Mouse (Mus musculus) forebrain, embryonic 16.5 days (tissue): Measurements from ENCODE around the gene Aph1c. TPM values are rescaled to one million over a fixed set of nuclear protein-coding genes. Genes with fewer than 3 reads are reported as not detected.
"Not testable (repeated sequence)": the region's sequence is repeated elsewhere in the genome, so short reads cannot be mapped to it uniquely, and the experiment has no call there.

Experiments
- ATAC-seq: fragments of 200-750 bp; cut with Nextera tagmentation; 2 replicates; pipeline ENCODE4 v1.8.0; 2017; ENCODE audit warnings: mild to moderate bottlenecking, moderate library complexity
- H3K27ac ChIP-seq: fragments of 300-500 bp; sonication (generic); 2 replicates; pipeline ENCODE4 v1.5.1; 2014; ENCODE audit warnings: low read length, control low read depth
- H3K27me3 ChIP-seq: fragments of 300-500 bp; sonication (generic); replicated peaks from 2 replicates; pipeline ENCODE4 v1.6.1; 2014; ENCODE audit warnings: low read length; ENCODE audit not compliant: control insufficient read depth, insufficient read depth
- H3K36me3 ChIP-seq: fragments of 300-500 bp; sonication (generic); 2 replicates; pipeline ENCODE4 v1.6.1; 2014; ENCODE audit not compliant: control insufficient read depth, insufficient read depth
- H3K4me1 ChIP-seq: fragments of 300-500 bp; sonication (generic); replicated peaks from 2 replicates; pipeline ENCODE4 v1.6.1; 2014; ENCODE audit warnings: low read length; ENCODE audit not compliant: control insufficient read depth, insufficient read depth
- H3K4me2 ChIP-seq: fragments of 300-500 bp; sonication (generic); 2 replicates; pipeline ENCODE4 v1.6.1; 2014; ENCODE audit warnings: mild to moderate bottlenecking, low read length, control low read depth
- H3K4me3 ChIP-seq: fragments of 300-500 bp; sonication (generic); replicated peaks from 2 replicates; pipeline ENCODE4 v1.5.1; 2014; ENCODE audit warnings: mild to moderate bottlenecking, low read length, control low read depth
- H3K9ac ChIP-seq: fragments of 300-500 bp; sonication (generic); replicated peaks from 2 replicates; pipeline ENCODE4 v1.6.1; 2014; ENCODE audit warnings: low read depth, low read length, control low read depth
- H3K9me3 ChIP-seq: fragments of 300-500 bp; sonication (generic); 2 replicates; pipeline ENCODE4 v1.6.1; 2016; ENCODE audit warnings: low read length; ENCODE audit not compliant: control insufficient read depth
- WGBS: fragments of 180-500 bp; shearing (Covaris S2); extraction: QIAGEN DNeasy Blood & Tissue Kit; methylation state at CpG from one replicate; pipeline ENCODE4 v1.1.7; 2014; 5-methylcytosine and 5-hydroxymethylcytosine counted together
- polyA plus RNA-seq: library from polyadenylated mRNA; unstranded; fragments of >200 nt; fragmentation: Nextera tagmentation; extraction: Ambion mirVana; gene quantifications from 2 replicates; pipeline ENCODE4 v1.2.1, GENCODE M21; 2015

Aph1c gene
- polyA plus RNA-seq, 1 experiment from 2014 or later = 3.1 TPM

GRCm38 (mm10) chr9:66805951-66806350 lies 28.6 kb downstream of the Aph1c start:
- H3K9me3 ChIP-seq, ATAC-seq, H3K27me3 ChIP-seq, H3K36me3 ChIP-seq, H3K4me1 ChIP-seq, H3K27ac ChIP-seq: not testable (repeated sequence)
- 1% methylated on average over 23 of the region's 37 CpGs for WGBS
- H3K4me2 ChIP-seq = peak overlapping the region; percentile 49
- H3K4me3 ChIP-seq = peak overlapping the region; percentile 34
- H3K9ac ChIP-seq = peak overlapping the region; percentile 44; the same call in 1 of the 2 replicates

GRCm38 (mm10) chr9:66801947-66802346 lies 32.6 kb downstream of the Aph1c start:
- H3K9ac ChIP-seq = no peak overlapping the region
- H3K9me3 ChIP-seq = no peaks in the 10 kb centered on the region
- H3K36me3 ChIP-seq = no peaks in the 10 kb centered on the region
- no peak for ATAC-seq
- 0 out of 2 replicates have a peak, but pooled peaks cover 2% of the 10 kb centered on the region for H3K27me3 ChIP-seq
- no peaks in the 10 kb centered on the region for H3K4me1 ChIP-seq
- WGBS = 52% methylated on average over 12 of the region's 12 CpGs
- H3K4me2 ChIP-seq = no peak overlapping the region
- H3K27ac ChIP-seq = no peak overlapping the region
- H3K4me3 ChIP-seq = no peak overlapping the region

DNA sequence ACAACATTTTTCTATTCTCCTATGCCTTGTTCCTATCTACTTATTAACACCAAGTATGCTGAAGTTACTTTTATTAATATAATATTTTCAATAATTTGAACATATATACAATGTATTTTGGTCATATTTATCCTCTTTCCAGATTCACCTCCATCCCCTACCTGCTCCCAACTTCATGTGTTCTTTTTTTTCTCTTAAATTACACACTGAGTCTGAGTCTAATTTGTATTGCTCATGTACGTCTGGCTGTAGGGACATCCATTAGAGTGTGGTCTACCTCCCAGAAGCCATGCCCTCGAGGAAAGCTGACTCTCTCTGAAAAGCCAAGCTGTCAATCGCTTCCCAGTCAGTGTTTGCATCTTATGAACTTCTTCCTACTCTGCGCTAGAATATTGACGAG lies 37.8 kb downstream of the Aph1c start, which contains the start of gene Gm10647:
TSS of gene Gm10647 (plus strand) at position 301 of the 400 bp plus-strand sequence.
- no peak for ATAC-seq
- peak within 1 kb of the TSS; percentile 70 for H3K4me2 ChIP-seq
- no peaks in the 10 kb centered on the region for H3K27me3 ChIP-seq
- WGBS = 77% methylated on average over 5 of the region's 5 CpGs
- H3K4me1 ChIP-seq = peaks cover 17% of the 10 kb centered on the region
- H3K4me3 ChIP-seq = peak within 1 kb of the TSS; percentile 71
- H3K36me3 ChIP-seq = no peaks in the 10 kb centered on the region
- H3K27ac ChIP-seq = no peak within 1 kb of the TSS; the same call in 1 of the 2 replicates
- H3K9me3 ChIP-seq = no peaks in the 10 kb centered on the region
- H3K9ac ChIP-seq = peak within 1 kb of the TSS; percentile 92

DNA sequence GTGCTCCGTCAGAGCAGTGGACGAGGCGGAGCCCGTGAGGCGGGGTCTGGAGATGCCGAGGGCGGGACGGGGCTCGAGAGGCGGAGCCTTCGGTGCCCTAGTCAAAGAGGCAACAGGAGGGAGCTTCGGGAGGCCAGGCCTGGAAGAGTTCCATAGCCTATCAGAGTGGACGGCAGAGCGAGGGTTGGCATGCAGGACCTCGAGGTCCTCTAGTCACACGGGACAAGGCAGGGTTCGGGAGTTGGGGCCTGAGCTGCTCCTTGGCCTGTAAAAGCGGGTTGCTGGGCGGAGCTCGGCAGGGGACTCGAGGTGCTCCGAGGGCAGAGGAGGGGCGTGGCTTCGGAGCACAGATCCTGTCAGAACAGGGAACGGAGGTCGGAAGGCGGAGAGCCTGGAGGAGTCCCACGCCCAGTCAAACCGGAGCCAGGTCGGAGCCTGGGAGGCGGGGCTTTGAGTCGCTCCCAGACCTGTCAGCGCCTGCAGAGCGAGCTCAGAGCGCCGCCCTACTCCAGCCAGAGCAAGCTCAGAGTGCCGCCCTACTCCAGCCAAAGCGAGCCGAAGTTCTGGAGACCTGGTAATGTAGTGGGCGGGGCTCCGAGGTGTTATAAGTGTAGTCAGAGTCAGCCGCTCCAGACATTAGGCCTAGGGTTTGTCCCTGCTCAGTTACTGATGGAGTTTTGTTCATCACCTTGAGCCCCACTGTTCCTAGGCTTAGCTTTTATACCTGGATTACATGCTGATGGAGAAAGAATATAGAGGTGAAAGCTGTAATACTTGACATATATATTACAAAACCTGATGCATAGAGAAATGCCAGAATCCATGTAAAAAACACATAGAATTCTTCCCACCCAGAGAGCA lies 38.8 kb downstream of the Aph1c start, which contains the start of gene Aph1b:
TSS of gene Aph1b (minus strand) at position 27 of the 861 bp plus-strand sequence.
- ATAC-seq = peak; percentile 98
- H3K27me3 ChIP-seq = no peaks in the 10 kb centered on the region
- H3K9me3 ChIP-seq = no peaks in the 10 kb centered on the region
- H3K27ac ChIP-seq = peak within 1 kb of the TSS; percentile 88
- peak within 1 kb of the TSS; percentile 70 for H3K4me2 ChIP-seq
- H3K9ac ChIP-seq = peak within 1 kb of the TSS; percentile 92
- H3K4me1 ChIP-seq = peaks cover 17% of the 10 kb centered on the region
- H3K4me3 ChIP-seq = peak within 1 kb of the TSS; percentile 71
- under 1% methylated on average over 42 of the region's 42 CpGs for WGBS
- H3K36me3 ChIP-seq = no peaks in the 10 kb centered on the region

DNA sequence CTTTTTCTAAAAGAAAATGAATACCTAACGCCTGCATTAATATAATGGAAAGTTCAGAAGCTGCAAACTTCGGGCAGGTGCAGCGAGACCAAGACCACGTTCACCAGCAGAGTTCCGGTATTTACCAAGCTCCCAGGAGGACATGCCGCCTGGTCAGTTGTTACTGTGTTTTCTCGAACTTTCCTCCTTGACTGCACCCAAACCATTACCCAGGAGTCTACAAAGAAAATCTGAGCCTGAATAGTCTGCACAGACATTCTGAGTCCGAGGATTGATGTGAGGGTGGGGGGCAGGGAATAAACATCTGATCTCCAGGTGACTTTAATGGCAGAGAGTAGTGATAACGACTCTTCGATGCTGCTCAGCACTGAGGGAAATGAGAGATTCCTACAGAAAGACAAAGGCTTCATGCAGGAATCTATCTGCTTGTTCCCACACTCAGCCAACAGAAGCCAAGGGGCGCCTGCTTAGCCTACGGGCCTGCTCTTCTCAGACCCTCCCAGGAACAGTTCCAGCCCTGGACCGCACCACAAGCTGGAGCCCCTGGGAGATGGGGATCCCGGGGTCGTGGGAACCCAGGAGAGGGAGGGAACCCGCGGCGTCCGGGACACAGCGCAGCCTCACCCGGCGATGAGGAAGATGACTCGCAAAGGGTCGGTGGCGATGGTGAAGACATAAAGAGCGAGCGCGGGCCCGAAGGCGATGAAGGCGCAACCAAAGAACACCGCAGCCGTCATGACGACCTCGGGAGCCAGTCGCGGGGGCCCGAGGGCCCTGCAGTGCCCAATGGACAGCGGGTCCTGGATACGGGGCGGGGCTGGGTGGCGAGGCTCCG lies 39.7 kb downstream of the Aph1c start:
- Histone ChIP-seq H3K27ac (peak overlapping the region; percentile 88), H3K9me3 (no peaks in the 10 kb centered on the region), H3K36me3 (no peaks in the 10 kb centered on the region; the same call in 1 of the 2 replicates), H3K27me3 (no peaks in the 10 kb centered on the region), H3K4me3 (peak overlapping the region; percentile 71), H3K4me2 (peak overlapping the region; percentile 70), H3K4me1 (peaks cover 17% of the 10 kb centered on the region), H3K9ac (peak overlapping the region; percentile 92)
- WGBS = 1% methylated on average over 42 of the region's 43 CpGs
- peak; percentile 53 for ATAC-seq

GRCm38 (mm10) chr9:66787821-66788220 lies 46.7 kb downstream of the Aph1c start:
- 6% methylated on average over 2 of the region's 2 CpGs for WGBS
- Histone ChIP-seq H3K9me3 (no peaks in the 10 kb centered on the region), H3K27ac (no peak overlapping the region), H3K27me3 (no peaks in the 10 kb centered on the region), H3K36me3 (peaks cover 2% of the 10 kb centered on the region; the same call in 1 of the 2 replicates), H3K4me3 (no peak overlapping the region), H3K4me1 (peaks cover under 1% of the 10 kb centered on the region; the same call in 1 of the 2 replicates), H3K9ac (no peak overlapping the region), H3K4me2 (no peak overlapping the region)
- 0 out of 2 replicates have a peak, but pooled peaks have one; percentile 28 for ATAC-seq

DNA sequence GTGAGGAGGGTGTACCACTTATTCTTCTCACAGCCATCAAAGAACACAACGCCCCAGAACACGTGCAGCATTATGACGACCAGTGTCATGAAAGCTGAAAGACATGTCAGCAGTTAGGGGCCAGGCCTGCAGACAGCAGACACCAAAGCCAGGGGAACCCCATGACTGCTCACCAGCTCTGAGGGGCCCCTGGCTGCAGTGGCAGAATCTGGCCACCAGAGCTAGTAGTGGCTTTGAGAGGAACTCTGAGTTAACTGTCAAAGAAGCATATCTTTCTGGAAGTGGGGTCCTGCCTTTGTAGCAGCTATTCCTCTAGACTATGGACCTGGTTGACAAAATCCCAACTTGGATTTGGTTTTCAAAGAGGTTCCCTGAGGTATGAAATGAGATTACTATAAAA lies 50.0 kb downstream of the Aph1c start:
- H3K27me3 ChIP-seq, ATAC-seq, H3K27ac ChIP-seq, H3K9me3 ChIP-seq, H3K4me2 ChIP-seq, H3K36me3 ChIP-seq, H3K4me1 ChIP-seq, H3K4me3 ChIP-seq, H3K9ac ChIP-seq: not testable (repeated sequence)
- WGBS = no CpG with 5 or more reads among the region's 3 CpGs

DNA sequence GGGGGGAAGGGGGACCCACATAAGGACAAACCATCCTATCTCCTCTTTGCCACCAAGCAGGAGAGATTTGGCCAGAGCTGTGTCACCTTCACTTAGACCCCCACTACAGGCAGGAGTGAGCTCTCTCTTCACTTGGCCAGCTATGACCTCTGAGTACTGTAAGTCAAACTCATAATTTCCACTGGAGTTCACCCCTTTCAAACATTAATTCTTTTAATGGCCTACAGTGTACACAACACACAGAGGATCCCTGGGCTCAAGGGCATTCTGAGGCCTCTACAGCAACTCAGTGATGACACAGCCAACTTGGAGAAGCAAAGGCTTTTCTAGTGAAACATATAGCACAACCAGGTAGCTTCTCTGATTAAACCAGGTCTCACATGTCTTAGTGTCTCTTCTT lies 63.8 kb downstream of the Aph1c start:
- Histone ChIP-seq H3K4me2 (no peak overlapping the region), H3K27me3 (no peaks in the 10 kb centered on the region), H3K9ac (no peak overlapping the region), H3K36me3 (no peaks in the 10 kb centered on the region), H3K9me3 (no peaks in the 10 kb centered on the region), H3K27ac (no peak overlapping the region), H3K4me3 (no peak overlapping the region), H3K4me1 (no peaks in the 10 kb centered on the region)
- no peak for ATAC-seq

DNA sequence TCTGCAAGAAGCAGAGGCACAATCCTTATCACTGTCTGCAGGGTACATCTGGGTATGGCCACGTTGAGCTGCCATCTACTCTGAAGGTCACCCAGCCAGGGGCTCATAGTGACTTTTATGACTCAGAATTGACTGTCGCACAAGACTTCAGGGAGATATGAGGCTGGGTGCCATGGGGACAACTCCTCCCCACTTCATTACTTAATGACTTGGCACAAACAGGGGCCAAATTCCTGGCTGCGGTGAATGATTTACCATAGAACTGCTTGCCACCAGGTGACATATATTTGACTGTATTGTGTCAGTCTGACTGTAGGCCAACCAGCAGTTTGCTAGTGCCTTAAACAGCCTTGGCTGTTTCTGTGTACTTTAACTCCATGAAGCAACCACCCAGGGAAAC lies 65.3 kb downstream of the Aph1c start:
- Histone ChIP-seq H3K36me3 (no peaks in the 10 kb centered on the region), H3K9me3 (no peaks in the 10 kb centered on the region), H3K9ac (no peak overlapping the region), H3K4me3 (no peak overlapping the region), H3K27ac (no peak overlapping the region), H3K4me1 (no peaks in the 10 kb centered on the region), H3K27me3 (no peaks in the 10 kb centered on the region), H3K4me2 (no peak overlapping the region)
- ATAC-seq = no peak
- WGBS = 84% methylated on average over 3 of the region's 3 CpGs
